Mouse (Mus musculus): ENCODE results near the gene Phf11c. TPM values are rescaled to one million over a fixed set of nuclear protein-coding genes. Genes with fewer than 3 reads are reported as not detected.
"Not testable (repeated sequence)": the region's sequence is repeated elsewhere in the genome, so short reads cannot be mapped to it uniquely, and the experiment has no call there.

Gene Phf11c
- under 1 TPM; 0.42 to 0.49 TPM for total RNA-seq (2021)
- long read RNA-seq, experiment 1: 0 reads
- long read RNA-seq, experiment 2: 0 reads

GRCm38 (mm10) chr14:59395281-59395680 lies at the start of gene Phf11c:
Gene Phf11c (minus strand): TSS chr14:59395381.
- intact Hi-C loops (cut with DNase I): no loop called here
- no peak for DNase-seq (ENCODE audit: low spot score in 2 of 2)

DNA sequence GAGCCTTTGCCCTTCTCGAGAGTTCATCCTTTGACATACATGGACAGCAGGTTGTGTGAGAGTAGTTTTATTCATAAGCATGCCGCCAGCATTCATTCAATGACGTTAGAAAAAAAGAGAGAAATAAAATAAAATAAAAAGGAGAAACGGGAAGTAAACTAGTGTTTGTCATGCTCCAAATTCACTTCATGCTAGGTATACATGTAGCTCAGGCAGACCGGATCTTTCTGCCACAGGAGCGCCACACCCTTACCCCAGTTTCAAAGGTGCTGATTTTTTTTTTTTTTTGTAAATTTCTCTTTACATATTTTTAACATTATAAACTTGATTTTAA lies 46.3 kb upstream of the Phf11c start:
- no peak for DNase-seq (ENCODE audit: low spot score in 2 of 2)
- intact Hi-C loops (cut with DNase I): no loop called here

- intact Hi-C loops (cut with DNase I): no loop called here
- DNase-seq (ENCODE audit: low spot score in 2 of 2): peak; percentile 94 to 95
These were observed 45.6 kb upstream of the Phf11c start, which contains the start of the genes Setdb2 and Cab39l for GRCm38 (mm10) chr14:59440558-59441471. Gene Setdb2 (minus strand): TSS chr14:59440884. Gene Cab39l (plus strand): TSS chr14:59440972.

- no peak for DNase-seq (ENCODE audit: low spot score in 2 of 2)
- intact Hi-C loops (cut with DNase I): no loop called here
These were observed 44.9 kb upstream of the Phf11c start for GRCm38 (mm10) chr14:59440039-59440438.

GRCm38 (mm10) chr14:59438505-59438904 lies 43.3 kb upstream of the Phf11c start:
- DNase-seq (ENCODE audit: low spot score in 2 of 2): no peak
- intact Hi-C loops (cut with DNase I): no loop called here

DNA sequence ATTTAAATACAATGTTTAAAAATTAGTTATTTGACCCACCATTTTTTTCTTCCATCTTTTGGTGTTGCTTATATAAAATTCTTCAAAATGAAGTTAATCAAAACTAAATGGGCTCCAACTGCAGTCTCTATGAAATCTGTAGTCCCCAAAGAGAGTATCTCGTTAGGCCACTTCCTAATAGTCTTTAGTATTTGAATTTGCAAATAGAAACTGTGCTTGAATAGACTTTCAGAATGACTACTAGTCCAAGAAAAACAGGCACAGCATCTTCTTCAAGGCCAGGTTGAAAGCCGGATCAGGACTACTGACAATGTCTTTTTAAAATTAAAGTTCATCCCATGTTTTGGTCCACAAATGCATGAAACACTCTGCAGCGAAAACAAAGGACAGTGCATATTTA lies 42.2 kb upstream of the Phf11c start:
- no peak for DNase-seq (ENCODE audit: low spot score in 2 of 2)
- intact Hi-C loops (cut with DNase I): no loop called here

GRCm38 (mm10) chr14:59435206-59435605 lies 40.0 kb upstream of the Phf11c start:
- intact Hi-C loops (cut with DNase I): no loop called here
- no peak for DNase-seq (ENCODE audit: low spot score in 2 of 2)

- no peak for DNase-seq (ENCODE audit: low spot score in 2 of 2)
- intact Hi-C loops (cut with DNase I): no loop called here
These were observed 38.7 kb upstream of the Phf11c start for GRCm38 (mm10) chr14:59433902-59434301.

DNA sequence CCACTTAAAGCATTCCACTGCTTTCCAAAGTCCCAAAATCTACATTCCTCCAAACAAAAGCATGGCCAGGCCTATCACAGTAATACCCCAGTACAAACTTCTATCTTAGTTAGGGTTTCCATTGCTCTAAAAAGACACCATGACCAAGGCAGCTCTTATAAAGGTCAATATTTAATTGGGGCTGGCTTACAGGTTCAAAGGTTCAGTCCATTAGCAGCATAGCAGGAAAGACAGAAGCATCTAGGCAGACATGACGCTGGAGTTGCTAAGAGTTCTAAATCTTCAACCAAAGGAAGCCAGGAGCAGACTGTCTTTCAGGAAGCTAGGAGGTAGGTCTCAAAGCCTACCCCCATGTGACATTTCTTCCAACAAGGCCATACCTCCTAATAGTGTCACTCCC lies 35.4 kb upstream of the Phf11c start:
- DNase-seq (ENCODE audit: low spot score in 2 of 2): no peak
- intact Hi-C loops (cut with DNase I): no loop called here

- intact Hi-C loops (cut with DNase I): no loop called here
- DNase-seq (ENCODE audit: low spot score in 2 of 2): no peak
These were observed 27.9 kb upstream of the Phf11c start for GRCm38 (mm10) chr14:59422912-59423663.

DNA sequence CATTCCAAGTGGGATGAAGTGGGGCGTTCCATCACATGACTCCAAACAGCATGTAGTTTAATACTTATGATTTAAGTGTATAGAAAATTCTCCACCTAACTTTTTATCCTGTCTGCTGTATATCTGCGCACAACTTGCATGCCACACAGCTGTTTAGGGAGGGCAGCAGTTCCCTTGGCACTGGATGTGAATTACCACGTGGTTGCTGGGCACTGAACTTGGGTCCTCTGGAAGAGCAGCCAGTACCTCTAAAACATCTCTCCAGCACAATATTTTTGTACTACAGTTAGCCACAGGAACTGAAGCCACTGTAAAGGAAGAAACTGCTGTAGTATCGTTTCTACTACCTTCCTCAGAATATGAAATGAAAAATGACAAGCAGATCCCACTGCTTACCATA lies 23.0 kb upstream of the Phf11c start:
- no peak for DNase-seq (ENCODE audit: low spot score in 2 of 2)
- intact Hi-C loops (cut with DNase I): no loop called here

- intact Hi-C loops (cut with DNase I); DNase-seq (ENCODE audit: low spot score in 2 of 2): not testable (repeated sequence)
These were observed 19.8 kb upstream of the Phf11c start for GRCm38 (mm10) chr14:59414979-59415378.

DNA sequence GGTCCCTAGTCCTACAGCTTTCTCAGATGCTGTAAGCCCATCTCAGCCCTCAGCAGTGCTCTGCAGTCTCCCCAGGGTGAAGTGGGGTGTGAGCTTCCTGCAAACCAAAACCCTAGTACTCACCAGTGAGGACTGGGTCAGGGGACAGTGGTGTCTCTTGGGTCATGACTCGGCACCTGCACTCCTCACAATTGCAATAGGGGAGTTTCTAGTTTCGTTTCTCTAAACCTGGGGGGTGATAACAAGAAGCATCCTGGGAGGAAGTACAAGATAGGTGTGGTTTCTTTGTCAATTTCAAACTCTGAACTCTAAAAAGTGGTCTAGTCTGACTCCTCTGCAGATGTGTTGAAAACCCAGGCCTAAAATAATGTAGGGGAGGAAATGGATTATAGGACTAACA lies 1.8 kb upstream of the Phf11c start:
- DNase-seq (ENCODE audit: low spot score in 2 of 2): no peak
- intact Hi-C loops (cut with DNase I): no loop called here

GRCm38 (mm10) chr14:59390181-59390580 lies 5.0 kb downstream of the Phf11c start:
- intact Hi-C loops (cut with DNase I): loop anchor here (5.0 kb wide), 1 partner anchor 162 kb away; no protein-coding TSS in a partner anchor
- peak; percentile 22 to 48 for DNase-seq (ENCODE audit: low spot score in 2 of 2)

DNA sequence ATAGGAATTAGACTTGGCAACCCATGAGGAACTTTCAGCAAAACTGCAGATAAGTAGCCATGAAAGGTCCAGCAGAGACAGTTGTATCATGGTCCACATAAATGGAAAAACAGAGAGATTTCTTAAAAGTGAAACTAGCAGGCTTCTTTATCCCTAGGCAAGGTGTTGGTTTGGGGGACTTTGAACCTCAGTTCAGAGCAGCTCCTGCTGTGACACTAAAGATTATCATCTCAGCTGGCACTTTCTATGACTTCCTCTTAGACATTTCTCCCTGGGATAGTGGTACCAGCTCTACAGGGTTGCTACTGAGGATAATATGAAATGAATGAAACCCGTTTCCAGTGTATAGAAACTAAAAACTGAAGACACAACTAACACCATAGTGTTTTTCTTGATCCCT lies 5.6 kb downstream of the Phf11c start:
- no peak for DNase-seq (ENCODE audit: low spot score in 2 of 2)
- intact Hi-C loops (cut with DNase I): no loop called here

- intact Hi-C loops (cut with DNase I): no loop called here
- DNase-seq (ENCODE audit: low spot score in 2 of 2): no peak
These were observed 24.7 kb downstream of the Phf11c start for GRCm38 (mm10) chr14:59370348-59371068.

DNA sequence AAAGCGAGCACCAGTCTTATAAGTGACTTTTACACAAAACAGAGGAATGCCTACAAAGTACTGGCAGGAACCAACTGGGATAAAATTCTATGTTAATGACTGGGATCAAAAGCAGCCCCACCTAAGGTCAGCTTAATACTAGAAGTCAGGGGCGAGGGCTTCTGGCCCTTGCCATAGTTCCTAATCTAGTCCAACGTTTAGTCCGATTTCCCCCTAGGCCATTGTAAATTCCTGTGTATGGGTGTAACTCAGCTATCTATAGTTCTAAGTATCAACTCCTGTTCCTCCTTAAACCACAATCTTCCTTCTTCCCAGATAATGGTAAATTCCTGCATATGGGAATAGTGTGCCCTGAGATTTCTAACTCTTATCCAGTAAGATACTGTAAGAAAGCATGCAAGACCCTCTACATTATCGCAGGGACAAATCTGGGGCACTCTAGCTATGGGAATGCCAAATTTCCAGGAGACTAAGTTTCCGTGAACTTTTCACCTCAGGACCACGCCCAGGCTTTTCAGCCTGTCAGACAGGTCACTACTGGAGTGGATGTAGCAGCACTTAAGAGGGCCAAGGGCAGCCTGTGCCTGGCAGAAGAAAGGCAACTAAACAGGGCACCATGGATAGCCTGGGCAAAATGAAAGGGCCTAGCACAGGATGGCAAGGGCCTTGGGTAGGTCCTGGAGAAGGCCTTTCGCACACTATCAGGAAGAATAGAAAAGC lies 28.6 kb downstream of the Phf11c start:
- no peak for DNase-seq (ENCODE audit: low spot score in 2 of 2)
- intact Hi-C loops (cut with DNase I): no loop called here

DNA sequence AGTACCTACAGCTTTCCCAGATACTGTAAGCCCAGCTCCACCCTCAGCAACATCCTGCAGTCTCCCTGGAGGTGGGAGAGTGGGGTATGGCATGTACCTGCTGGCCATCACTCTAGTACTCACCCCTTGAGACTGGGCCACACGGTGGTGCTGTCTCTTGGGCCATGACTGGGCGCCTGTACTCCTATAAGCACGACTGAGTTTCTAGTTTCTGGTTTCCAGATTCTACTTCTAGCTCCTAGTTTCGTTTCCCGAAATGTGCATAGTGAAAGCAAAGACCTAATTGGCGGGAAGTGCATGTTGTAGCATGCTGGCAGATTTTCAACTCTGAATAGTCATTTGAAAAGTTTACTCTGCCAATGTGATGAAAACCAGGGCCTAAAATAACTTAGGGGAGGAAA lies 29.9 kb downstream of the Phf11c start, which contains the start of gene Phf11d:
Gene Phf11d (minus strand): TSS at position 227 of the 401 bp plus-strand sequence.
- DNase-seq (ENCODE audit: low spot score in 2 of 2): peak; percentile 4 to 45
- intact Hi-C loops (cut with DNase I): no loop called here

DNA sequence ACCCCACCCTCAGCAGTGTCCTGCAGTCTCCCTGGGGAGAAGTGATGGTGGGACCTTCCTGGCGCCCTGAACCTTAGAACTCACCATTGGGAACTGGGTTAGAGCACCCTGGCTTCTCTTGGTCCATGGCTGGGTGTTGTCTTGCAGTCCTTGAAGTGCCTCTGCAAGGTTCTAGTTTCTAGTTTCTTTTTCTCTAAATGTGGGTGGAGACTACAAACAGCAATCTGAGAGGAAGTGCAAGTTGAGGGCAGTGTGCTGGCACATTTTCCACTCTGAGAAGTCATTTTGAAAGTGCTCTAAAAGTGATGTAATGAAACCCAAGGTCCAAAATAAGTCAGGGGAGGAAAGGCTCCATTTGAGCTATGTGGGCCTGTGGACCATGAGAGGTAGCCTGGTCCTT lies 54.0 kb downstream of the Phf11c start, which contains the start of gene Phf11b:
Gene Phf11b (minus strand): TSS at position 163 of the 400 bp plus-strand sequence.
- intact Hi-C loops (cut with DNase I); DNase-seq (ENCODE audit: low spot score in 2 of 2): not testable (repeated sequence)
